Mouse (Mus musculus) myocyte (in vitro differentiated cells): ENCODE data around the gene Taf10.

ENCODE experiments used
- CEBPB ChIP-seq: IDR thresholded peaks from 2 replicates; pipeline ENCODE4 v1.6.1; 2011; ENCODE audit warnings: mild to moderate bottlenecking, moderate library complexity; ENCODE audit not compliant: poor library complexity, insufficient read depth, severe bottlenecking
- E2F4 ChIP-seq: IDR thresholded peaks from one replicate; pipeline ENCODE4 v1.6.1; 2011; ENCODE audit warnings: mild to moderate bottlenecking, control low read depth, moderate library complexity; ENCODE audit not compliant: insufficient read depth
- MYOD1 ChIP-seq, 3 experiments: IDR thresholded peaks; one replicate each; pipeline ENCODE4 v1.6.1; 2011; ENCODE audit warnings: control low read depth in 2 of 3, low read depth in 2 of 3, mild to moderate bottlenecking in 2 of 3, moderate library complexity in 1 of 3; ENCODE audit not compliant: insufficient read length in 2 of 3, control insufficient read depth in 1 of 3
- MYOG ChIP-seq, 3 experiments: IDR thresholded peaks; one replicate each; pipeline ENCODE4 v1.6.1; 2011; ENCODE audit warnings: control low read depth in 2 of 3, low read depth in 2 of 3, mild to moderate bottlenecking in 2 of 3; ENCODE audit not compliant: insufficient read length in 2 of 3, control insufficient read depth in 1 of 3, insufficient read depth in 1 of 3
- POLR2A ChIP-seq: IDR thresholded peaks from one replicate; pipeline ENCODE4 v1.6.1; 2011; ENCODE audit warnings: low read depth, mild to moderate bottlenecking, control low read depth, moderate library complexity; ENCODE audit not compliant: insufficient read length
- POLR2AphosphoS2 ChIP-seq: IDR thresholded peaks from one replicate; pipeline ENCODE4 v1.6.1; 2011; ENCODE audit warnings: low read depth, control low read depth; ENCODE audit not compliant: insufficient read length
- SRF ChIP-seq: IDR thresholded peaks from one replicate; pipeline ENCODE4 v1.6.1; 2011; ENCODE audit warnings: low read depth; ENCODE audit not compliant: control insufficient read depth, insufficient read length
- TCF12 ChIP-seq: IDR thresholded peaks from one replicate; pipeline ENCODE4 v1.6.1; 2011; ENCODE audit warnings: mild to moderate bottlenecking, control low read depth; ENCODE audit not compliant: poor library complexity, insufficient read depth, severe bottlenecking
- USF1 ChIP-seq: IDR thresholded peaks from one replicate; pipeline ENCODE4 v1.6.1; 2011; ENCODE audit warnings: low read depth, mild to moderate bottlenecking, control low read depth, moderate library complexity

DNA sequence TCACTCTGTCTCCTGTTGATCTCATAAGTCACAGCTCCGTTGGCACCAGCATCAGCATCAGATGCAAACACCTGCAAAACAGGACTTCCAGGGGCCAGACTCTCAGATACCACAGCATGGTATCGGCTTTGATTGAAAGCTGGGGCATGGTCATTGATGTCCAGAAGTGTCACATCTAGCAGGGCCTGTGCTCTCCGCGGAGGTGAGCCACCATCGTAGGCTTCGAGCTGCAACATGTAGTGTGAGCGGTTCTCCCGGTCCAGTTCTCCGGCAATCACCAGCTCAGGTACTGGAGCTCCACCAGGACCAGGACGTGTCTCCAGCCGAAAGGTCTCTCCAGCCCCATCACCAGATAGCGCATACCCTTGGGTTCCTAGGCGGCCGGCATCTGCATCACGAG, 28.2 kb upstream of the Taf10 start:
- TF ChIP-seq POLR2A (no peak), MYOD1 (IDR thresholded peaks at IDR 0.05; ENCODE audit: control insufficient read depth in 1 of 3, insufficient read length in 2 of 3, low read depth in 2 of 3) (no peak), TCF12 (no peak), POLR2AphosphoS2 (no peak), CEBPB (no peak), E2F4 (no peak), USF1 (no peak), MYOG (IDR thresholded peaks at IDR 0.05; ENCODE audit: control insufficient read depth in 1 of 3, insufficient read depth in 1 of 3, insufficient read length in 2 of 3, low read depth in 2 of 3) (no peak), SRF (no peak)
